Mouse (Mus musculus) CD4-positive, CD25-positive, alpha-beta regulatory T cell, adult 9 weeks (primary cell): ENCODE results near the gene Ptbp2. TPM values are rescaled to one million over a fixed set of nuclear protein-coding genes. Genes with fewer than 3 reads are reported as not detected.

ENCODE experiments used
- polyA plus RNA-seq: library from polyadenylated mRNA; unstranded; fragments of 100-300 nt; shearing (Covaris generic); gene quantifications from one replicate; pipeline ENCODE4 v1.2.1, GENCODE M21; 2017

The Ptbp2 gene
- 24.5 TPM for polyA plus RNA-seq

DNA sequence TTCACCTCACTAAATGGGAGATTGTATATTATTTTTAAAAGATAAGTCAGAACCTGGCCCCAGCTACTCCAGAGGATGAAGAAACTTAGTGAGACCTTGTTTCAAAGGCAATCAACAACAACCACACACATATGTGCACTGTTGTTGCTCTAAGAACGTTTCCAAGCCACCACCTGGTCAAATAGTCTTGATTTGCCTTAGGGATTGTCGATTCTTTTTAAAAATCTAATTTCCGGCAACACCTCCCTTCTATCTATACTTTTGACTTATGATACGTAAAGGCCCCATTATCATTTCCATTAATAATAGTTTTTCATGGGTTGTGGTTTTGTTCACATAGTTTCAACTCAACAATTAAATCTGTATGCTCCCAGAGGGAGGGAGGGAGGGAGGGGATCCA lies at the start of gene Ptbp2:
Gene Ptbp2, minus strand, starts transcription at position 101 of the 400 bp plus-strand sequence.

